Mouse (Mus musculus) bone marrow, adult 2 months (tissue): ENCODE results near the gene Nt5m. TPM values are rescaled to one million over a fixed set of nuclear protein-coding genes. Genes with fewer than 3 reads are reported as not detected.

Experiments
- H3K27ac ChIP-seq: fragments of 200-500 bp; 2 replicates; pipeline ENCODE4 v1.5.1; 2012; ENCODE audit warnings: low read depth, mild to moderate bottlenecking, control low read depth, inconsistent platforms, low read length; ENCODE audit not compliant: control insufficient read depth, poor library complexity, insufficient read depth
- H3K4me1 ChIP-seq: fragments of 200-500 bp; 2 replicates; pipeline ENCODE4 v1.6.1; 2011; ENCODE audit warnings: low read length; ENCODE audit not compliant: control insufficient read depth, insufficient read depth
- H3K4me3 ChIP-seq: fragments of 200-500 bp; replicated peaks from 2 replicates; pipeline ENCODE3; 2011; ENCODE audit warnings: mild to moderate bottlenecking, low read depth, low read length, control low read depth; ENCODE audit not compliant: control insufficient read depth
- CTCF ChIP-seq: fragments of 200-500 bp; IDR thresholded peaks from 2 replicates; pipeline ENCODE4 v1.5.1; 2011; ENCODE audit warnings: low read length, control low read depth; ENCODE audit not compliant: control insufficient read depth, insufficient read depth
- POLR2A ChIP-seq: fragments of 200-500 bp; IDR thresholded peaks from 2 replicates; pipeline ENCODE4 v1.6.1; 2011; ENCODE audit warnings: low read depth, mild to moderate bottlenecking, control low read depth, low read length, borderline replicate concordance; ENCODE audit not compliant: control insufficient read depth
- WGBS: fragments of 180-500 bp; shearing (Covaris S2); methylation state at CpG from one replicate; pipeline ENCODE4 v1.1.7; 2018; 5-methylcytosine and 5-hydroxymethylcytosine counted together
- polyA plus RNA-seq: library from polyadenylated mRNA; stranded (reverse); fragments of >200 nt; gene quantifications from 2 replicates; pipeline ENCODE4 v1.2.4, GENCODE M21; 2011; ENCODE audit warnings: low replicate concordance; ENCODE audit not compliant: missing spikeins, insufficient read depth, insufficient read length

Gene Nt5m
- polyA plus RNA-seq, 1 experiment, result 8.2 TPM

- Histone ChIP-seq H3K4me3 (peak overlapping the region; percentile 37), H3K27ac (peak overlapping the region; percentile 45; the same call in 1 of the 2 replicates), H3K4me1 (no peaks in the 10 kb centered on the region; the same call in none of the 2 replicates)
- WGBS, result 28% methylated on average over 8 of the region's 8 CpGs
- TF ChIP-seq CTCF (no peak), POLR2A (no peak)
Measured at GRCm38 (mm10) chr11:59902045-59902726, 62.9 kb downstream of the Nt5m start.

- H3K4me1 ChIP-seq, result no peaks in the 10 kb centered on the region; the same call in 1 of the 2 replicates
- H3K27ac ChIP-seq, result no peak overlapping the region
- WGBS, result 83% methylated on average over 6 of the region's 6 CpGs
- no peak overlapping the region for H3K4me3 ChIP-seq
- TF ChIP-seq CTCF, result no peak
- TF ChIP-seq POLR2A, result no peak
Measured at GRCm38 (mm10) chr11:59906521-59907123, 67.4 kb downstream of the Nt5m start.

- WGBS, result 68% methylated on average over 3 of the region's 3 CpGs
- TF ChIP-seq CTCF (no peak), POLR2A (no peak)
- H3K4me3 ChIP-seq, result no peak overlapping the region
- no peak overlapping the region for H3K27ac ChIP-seq
- H3K4me1 ChIP-seq, result no peaks in the 10 kb centered on the region
Measured at GRCm38 (mm10) chr11:59908446-59908845, 69.2 kb downstream of the Nt5m start.

- no peak overlapping the region for H3K27ac ChIP-seq
- TF ChIP-seq CTCF (no peak), POLR2A (no peak)
- no peak overlapping the region for H3K4me3 ChIP-seq
- H3K4me1 ChIP-seq, result no peaks in the 10 kb centered on the region; the same call in 1 of the 2 replicates
Measured at GRCm38 (mm10) chr11:59910586-59910985, 71.3 kb downstream of the Nt5m start.

GRCm38 (mm10) chr11:59911523-59911922 lies 72.3 kb downstream of the Nt5m start:
- WGBS, result 78% methylated on average over 1 of the region's 1 CpGs
- no peak overlapping the region for H3K27ac ChIP-seq
- H3K4me1 ChIP-seq, result no peaks in the 10 kb centered on the region; the same call in 1 of the 2 replicates
- TF ChIP-seq CTCF (no peak), POLR2A (no peak)
- H3K4me3 ChIP-seq, result no peak overlapping the region

- whole genome bisulfite sequencing, result 85% methylated on average over 4 of the region's 4 CpGs
- H3K4me1 ChIP-seq, result no peaks in the 10 kb centered on the region; the same call in 1 of the 2 replicates
- H3K4me3 ChIP-seq, result no peak overlapping the region
- H3K27ac ChIP-seq, result no peak overlapping the region
- TF ChIP-seq POLR2A (no peak), CTCF (no peak)
Measured at GRCm38 (mm10) chr11:59913702-59914101, 74.5 kb downstream of the Nt5m start.

GRCm38 (mm10) chr11:59918014-59918413 lies 78.8 kb downstream of the Nt5m start:
- WGBS, result 6% methylated on average over 4 of the region's 4 CpGs
- Histone ChIP-seq H3K4me1 (no peaks in the 10 kb centered on the region; the same call in 1 of the 2 replicates), H3K4me3 (no peak overlapping the region), H3K27ac (no peak overlapping the region)
- TF ChIP-seq CTCF (no peak), POLR2A (no peak)

- Histone ChIP-seq H3K4me1 (no peaks in the 10 kb centered on the region; the same call in 1 of the 2 replicates), H3K27ac (no peak overlapping the region), H3K4me3 (no peak overlapping the region)
- no peak for TF ChIP-seq CTCF
- no peak for TF ChIP-seq POLR2A
- WGBS, result 68% methylated on average over 3 of the region's 3 CpGs
Measured at GRCm38 (mm10) chr11:59919401-59919800, 80.2 kb downstream of the Nt5m start.
